Mouse (Mus musculus) hindbrain, embryonic 15.5 days (tissue): ENCODE measurements around the gene Mta2. TPM values are rescaled to one million over a fixed set of nuclear protein-coding genes. Genes with fewer than 3 reads are reported as not detected.

ENCODE experiments used
- ATAC-seq: fragments of 200-750 bp; cut with Nextera tagmentation; 2 replicates; pipeline ENCODE4 v1.8.0; 2017; ENCODE audit warnings: low read depth, moderate number of reproducible peaks, moderate TSS enrichment; ENCODE audit not compliant: low FRiP score
- H3K27ac ChIP-seq: fragments of 300-500 bp; sonication (generic); replicated peaks from 2 replicates; pipeline ENCODE4 v1.5.1; 2015; ENCODE audit warnings: mild to moderate bottlenecking, inconsistent platforms
- H3K27me3 ChIP-seq: fragments of 300-500 bp; sonication (generic); 2 replicates; pipeline ENCODE4 v1.6.1; 2015; ENCODE audit warnings: control low read depth, inconsistent platforms
- H3K36me3 ChIP-seq: fragments of 300-500 bp; sonication (generic); 2 replicates; pipeline ENCODE4 v1.6.1; 2015; ENCODE audit warnings: control low read depth, inconsistent platforms
- H3K4me1 ChIP-seq: fragments of 300-500 bp; sonication (generic); replicated peaks from 2 replicates; pipeline ENCODE4 v1.6.1; 2015; ENCODE audit warnings: control low read depth, inconsistent platforms
- H3K4me2 ChIP-seq: fragments of 300-500 bp; sonication (generic); 2 replicates; pipeline ENCODE4 v1.6.1; 2015; ENCODE audit warnings: moderate library complexity, mild to moderate bottlenecking, inconsistent platforms
- H3K4me3 ChIP-seq: fragments of 300-500 bp; sonication (generic); 2 replicates; pipeline ENCODE4 v1.5.1; 2015; ENCODE audit warnings: mild to moderate bottlenecking, inconsistent platforms
- H3K9ac ChIP-seq: fragments of 300-500 bp; sonication (generic); 2 replicates; pipeline ENCODE4 v1.6.1; 2015; ENCODE audit warnings: inconsistent platforms
- H3K9me3 ChIP-seq: fragments of 300-500 bp; sonication (generic); 2 replicates; pipeline ENCODE4 v1.6.1; 2016; ENCODE audit warnings: control low read depth, inconsistent platforms
- WGBS: fragments of 180-500 bp; shearing (Covaris S2); methylation state at CpG from one replicate; pipeline ENCODE4 v1.1.7; 2015; 5-methylcytosine and 5-hydroxymethylcytosine counted together
- polyA plus RNA-seq: library from polyadenylated mRNA; unstranded; fragments of >200 nt; fragmentation: Nextera tagmentation; extraction: Ambion mirVana; gene quantifications from 2 replicates; pipeline ENCODE4 v1.2.1, GENCODE M21; 2015

Mta2 gene
- polyA plus RNA-seq, 1 experiment from 2014 or later = 109 TPM

GRCm38 (mm10) chr19:8976535-8976934, 34.9 kb downstream of the Mta2 start:
- no peak overlapping the region for H3K4me2 ChIP-seq
- WGBS = 63% methylated on average over 3 of the region's 3 CpGs
- H3K27ac ChIP-seq = no peak overlapping the region
- H3K9ac ChIP-seq = no peak overlapping the region
- H3K9me3 ChIP-seq = no peaks in the 10 kb centered on the region
- no peaks in the 10 kb centered on the region for H3K27me3 ChIP-seq
- ATAC-seq = 0 out of 2 replicates have a peak, but pooled peaks have one; percentile 55
- H3K4me3 ChIP-seq = no peak overlapping the region
- H3K4me1 ChIP-seq = no peaks in the 10 kb centered on the region
- peaks cover 81% of the 10 kb centered on the region for H3K36me3 ChIP-seq

GRCm38 (mm10) chr19:8980771-8981170, 39.1 kb downstream of the Mta2 start:
- H3K4me3 ChIP-seq = no peak overlapping the region
- peaks cover 39% of the 10 kb centered on the region for H3K36me3 ChIP-seq
- no peak overlapping the region for H3K9ac ChIP-seq
- peaks cover 24% of the 10 kb centered on the region for H3K4me1 ChIP-seq
- 50% methylated on average over 5 of the region's 5 CpGs for WGBS
- no peak overlapping the region for H3K4me2 ChIP-seq
- no peak for ATAC-seq
- no peak overlapping the region for H3K27ac ChIP-seq
- no peaks in the 10 kb centered on the region for H3K9me3 ChIP-seq
- H3K27me3 ChIP-seq = no peaks in the 10 kb centered on the region

- peaks cover 37% of the 10 kb centered on the region for H3K36me3 ChIP-seq
- no peak overlapping the region for H3K9ac ChIP-seq
- 65% methylated on average over 2 of the region's 2 CpGs for WGBS
- no peaks in the 10 kb centered on the region for H3K9me3 ChIP-seq
- ATAC-seq = no peak; the same call in 1 of the 2 replicates
- H3K4me3 ChIP-seq = no peak overlapping the region
- H3K27me3 ChIP-seq = no peaks in the 10 kb centered on the region
- H3K4me1 ChIP-seq = peaks cover 24% of the 10 kb centered on the region
- H3K4me2 ChIP-seq = no peak overlapping the region
- H3K27ac ChIP-seq = no peak overlapping the region
These were observed 39.9 kb downstream of the Mta2 start for GRCm38 (mm10) chr19:8981450-8982168.

GRCm38 (mm10) chr19:8982303-8983149, 40.9 kb downstream of the Mta2 start:
- peaks cover 24% of the 10 kb centered on the region for H3K4me1 ChIP-seq
- H3K9me3 ChIP-seq = no peaks in the 10 kb centered on the region
- peaks cover 28% of the 10 kb centered on the region for H3K36me3 ChIP-seq
- H3K27ac ChIP-seq = no peak overlapping the region
- H3K27me3 ChIP-seq = no peaks in the 10 kb centered on the region
- WGBS = 64% methylated on average over 5 of the region's 5 CpGs
- no peak overlapping the region for H3K4me3 ChIP-seq
- no peak overlapping the region for H3K9ac ChIP-seq
- H3K4me2 ChIP-seq = no peak overlapping the region
- ATAC-seq = no peak

GRCm38 (mm10) chr19:8983150-8983650, 41.5 kb downstream of the Mta2 start:
- no peak for ATAC-seq
- Histone ChIP-seq H3K9me3 (no peaks in the 10 kb centered on the region), H3K4me1 (peaks cover 24% of the 10 kb centered on the region), H3K9ac (no peak overlapping the region), H3K27me3 (peaks cover 5% of the 10 kb centered on the region), H3K27ac (no peak overlapping the region), H3K36me3 (peaks cover 22% of the 10 kb centered on the region), H3K4me2 (no peak overlapping the region), H3K4me3 (no peak overlapping the region)
- 47% methylated on average over 4 of the region's 4 CpGs for WGBS

- H3K4me1 ChIP-seq = peaks cover 32% of the 10 kb centered on the region
- H3K9me3 ChIP-seq = no peaks in the 10 kb centered on the region
- WGBS = 3% methylated on average over 7 of the region's 7 CpGs
- H3K4me2 ChIP-seq = peak overlapping the region; percentile 35; the same call in 1 of the 2 replicates
- no peak overlapping the region for H3K4me3 ChIP-seq
- H3K9ac ChIP-seq = no peak overlapping the region
- peaks cover 16% of the 10 kb centered on the region for H3K27me3 ChIP-seq
- H3K27ac ChIP-seq = peak overlapping the region; percentile 62; the same call in 1 of the 2 replicates
- H3K36me3 ChIP-seq = peaks cover 10% of the 10 kb centered on the region
- ATAC-seq = peak; percentile 76
These were observed 42.7 kb downstream of the Mta2 start for GRCm38 (mm10) chr19:8984255-8984868.

- peaks cover 47% of the 10 kb centered on the region for H3K4me1 ChIP-seq
These were observed 44.2 kb downstream of the Mta2 start for GRCm38 (mm10) chr19:8985891-8986290.

GRCm38 (mm10) chr19:8987816-8988215, 46.1 kb downstream of the Mta2 start:
- no peak overlapping the region for H3K9ac ChIP-seq
- H3K36me3 ChIP-seq = no peaks in the 10 kb centered on the region
- no peaks in the 10 kb centered on the region for H3K9me3 ChIP-seq
- peaks cover 52% of the 10 kb centered on the region for H3K4me1 ChIP-seq
- no peak for ATAC-seq
- H3K27me3 ChIP-seq = peaks cover 36% of the 10 kb centered on the region
- H3K27ac ChIP-seq = no peak overlapping the region
- no peak overlapping the region for H3K4me3 ChIP-seq
- H3K4me2 ChIP-seq = no peak overlapping the region
- WGBS = 55% methylated on average over 2 of the region's 2 CpGs

More at GRCm38 (mm10) chr19:8985891-8986290, 44.2 kb downstream of the Mta2 start:
- H3K4me2 ChIP-seq = no peak overlapping the region
- H3K4me3 ChIP-seq = no peak overlapping the region
- no peak for ATAC-seq
- no peak overlapping the region for H3K9ac ChIP-seq
- H3K27me3 ChIP-seq = peaks cover 31% of the 10 kb centered on the region
- H3K27ac ChIP-seq = no peak overlapping the region
- no peaks in the 10 kb centered on the region for H3K36me3 ChIP-seq
- no peaks in the 10 kb centered on the region for H3K9me3 ChIP-seq
- WGBS = 53% methylated on average over 5 of the region's 5 CpGs

GRCm38 (mm10) chr19:8988346-8989065, 46.8 kb downstream of the Mta2 start:
- H3K4me3 ChIP-seq = peak overlapping the region; percentile 49
- no peaks in the 10 kb centered on the region for H3K9me3 ChIP-seq
- ATAC-seq = no peak
- H3K9ac ChIP-seq = peak overlapping the region; percentile 34; the same call in 1 of the 2 replicates
- WGBS = 20% methylated on average over 15 of the region's 15 CpGs
- peaks cover 48% of the 10 kb centered on the region for H3K4me1 ChIP-seq
- H3K36me3 ChIP-seq = no peaks in the 10 kb centered on the region
- peak overlapping the region; percentile 74 for H3K4me2 ChIP-seq
- no peak overlapping the region for H3K27ac ChIP-seq
- peaks cover 36% of the 10 kb centered on the region for H3K27me3 ChIP-seq

- peak within 1 kb of the TSS; percentile 34 for H3K9ac ChIP-seq
- H3K9me3 ChIP-seq = no peaks in the 10 kb centered on the region
- peak; percentile 7; the same call in 1 of the 2 replicates for ATAC-seq
- peak within 1 kb of the TSS; percentile 74 for H3K4me2 ChIP-seq
- peak within 1 kb of the TSS; percentile 63 for H3K27ac ChIP-seq
- H3K36me3 ChIP-seq = no peaks in the 10 kb centered on the region
- H3K27me3 ChIP-seq = peaks cover 36% of the 10 kb centered on the region
- WGBS = under 1% methylated on average over 38 of the region's 42 CpGs
- peak within 1 kb of the TSS; percentile 49 for H3K4me3 ChIP-seq
- H3K4me1 ChIP-seq = peaks cover 42% of the 10 kb centered on the region
These were observed 47.4 kb downstream of the Mta2 start, which contains the start of gene Ahnak for GRCm38 (mm10) chr19:8989066-8989566. Ahnak (plus strand) TSS chr19:8989284.
